Mouse (Mus musculus) erythroid progenitor cell, adult 5-6 weeks (primary cell): ENCODE data around the gene Ccdc177. TPM values are rescaled to one million over a fixed set of nuclear protein-coding genes. Genes with fewer than 3 reads are reported as not detected.
A peak's percentile ranks its signal among the peaks of the same experiment; 100 is the strongest.
"Not testable (repeated sequence)": the region's sequence is repeated elsewhere in the genome, so short reads cannot be mapped to it uniquely, and the experiment has no call there.

Source experiments
- ATAC-seq: replicated peaks from 2 replicates; pipeline ENCODE4 v1.8.0; 2016; ENCODE audit warnings: moderate number of reproducible peaks, mild to moderate bottlenecking, moderate TSS enrichment, inconsistent platforms; ENCODE audit not compliant: poor library complexity, low FRiP score, severe bottlenecking
- total RNA-seq, 2 experiments: library from RNA; stranded (forward) in 1 of 2; stranded (reverse) in 1 of 2; fragments of 150-400 nt in 1 of 2; fragments of 186-747, 209-891 nt in 1 of 2; gene quantifications; 2 replicates each; pipeline versions ENCODE4 v1.2.3 to v1.2.4; 2015 to 2017; ENCODE audit warnings: low replicate concordance in 2 of 2

Gene Ccdc177
- total RNA-seq (2015; ENCODE audit: low replicate concordance) (not detected in 2 replicates), total RNA-seq (2017; ENCODE audit: low replicate concordance) (not detected in 2 replicates)

- peak; percentile 77 for ATAC-seq
These were observed at the start of gene Ccdc177 for GRCm38 (mm10) chr12:80760396-80760801. Gene Ccdc177, minus strand, starts transcription at chr12:80760687.

- no peak for ATAC-seq
These were observed 49.5 kb upstream of the Ccdc177 start for GRCm38 (mm10) chr12:80810005-80810404.

GRCm38 (mm10) chr12:80807451-80808085 lies 47.1 kb upstream of the Ccdc177 start:
- ATAC-seq = no peak

- no peak; the same call in 1 of the 2 replicates for ATAC-seq
These were observed 44.5 kb upstream of the Ccdc177 start for GRCm38 (mm10) chr12:80804861-80805428.

- no peak for ATAC-seq
These were observed 43.4 kb upstream of the Ccdc177 start for GRCm38 (mm10) chr12:80803924-80804323.

DNA sequence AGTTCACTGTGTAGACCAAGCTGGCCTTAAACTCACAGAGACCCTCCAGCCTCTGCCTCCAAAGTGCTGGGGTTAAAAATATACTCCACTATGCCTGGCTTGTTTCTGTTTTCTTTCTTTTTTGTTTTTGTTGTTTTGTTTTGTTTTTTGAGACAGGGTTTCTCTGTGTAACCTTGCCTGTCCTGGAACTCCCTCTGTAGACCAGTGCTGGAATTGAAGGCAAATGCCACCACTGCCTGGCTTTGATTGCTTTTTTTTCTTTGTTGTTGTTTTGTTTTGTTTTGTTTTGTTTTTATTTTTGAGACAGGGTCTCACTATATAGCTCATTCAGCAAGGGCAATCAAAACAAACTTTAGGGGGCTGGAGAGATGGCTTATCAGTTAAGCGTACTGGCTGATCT lies 41.0 kb upstream of the Ccdc177 start:
- ATAC-seq = no peak

DNA sequence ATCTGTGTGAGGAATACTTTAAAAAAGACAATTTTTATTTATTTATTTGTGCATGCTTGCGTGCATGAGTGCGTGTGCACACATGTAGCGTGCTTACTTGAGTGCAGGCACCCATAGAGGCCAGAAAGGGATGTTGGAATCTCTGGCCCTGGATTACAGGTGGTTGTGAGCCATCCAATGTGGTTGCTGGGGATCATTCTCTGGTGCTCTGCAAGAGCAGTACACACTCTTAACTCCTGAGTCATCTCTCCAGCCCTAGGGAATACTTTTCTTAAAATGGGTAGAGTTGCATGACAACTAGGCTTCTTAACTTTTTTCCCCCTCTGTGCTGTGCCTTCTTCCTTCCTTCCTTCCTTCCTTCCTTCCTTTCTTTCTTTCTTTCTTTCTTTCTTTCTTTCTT lies 39.7 kb upstream of the Ccdc177 start:
- no peak for ATAC-seq

GRCm38 (mm10) chr12:80798271-80798670 lies 37.8 kb upstream of the Ccdc177 start:
- no peak for ATAC-seq

DNA sequence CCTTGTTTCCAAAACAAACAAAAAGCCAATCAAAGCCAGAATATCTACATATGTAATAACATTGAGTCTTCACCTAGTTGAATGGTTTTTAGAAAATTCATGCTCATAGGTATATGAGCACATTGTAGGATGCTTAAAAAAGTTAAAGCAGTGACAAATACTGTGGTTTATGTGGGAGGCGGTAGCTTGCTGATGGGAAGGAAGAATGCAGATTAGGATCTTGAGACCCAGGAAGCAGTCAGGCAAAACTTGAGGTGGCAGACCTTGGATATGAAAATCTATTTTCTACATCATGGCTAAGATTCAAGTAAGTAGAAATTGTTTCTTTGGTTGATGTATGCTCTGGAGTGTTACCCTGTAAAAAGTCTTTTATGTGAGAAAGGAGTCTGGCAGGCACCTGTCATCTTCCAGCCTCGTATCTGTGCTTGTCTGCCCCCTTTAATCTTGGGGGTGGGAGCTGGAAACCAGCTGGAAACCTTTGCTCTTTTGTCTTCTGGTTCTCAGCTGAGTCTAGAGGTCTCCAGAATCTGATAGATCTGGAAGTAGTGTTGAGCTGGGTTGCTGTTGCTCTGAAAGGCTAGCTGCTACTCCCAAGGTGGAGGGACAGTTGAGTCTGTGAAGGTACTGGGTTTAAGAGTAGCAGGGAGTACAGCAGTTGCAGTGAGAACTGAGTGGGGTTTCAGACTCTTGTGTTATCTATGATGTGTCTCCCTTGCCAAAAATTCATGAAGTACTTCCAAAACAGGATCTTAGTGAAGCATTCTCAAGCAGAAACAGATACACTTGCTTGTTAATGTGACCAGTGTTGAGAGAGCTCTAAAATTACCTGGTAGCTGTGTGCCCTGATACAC lies 34.7 kb upstream of the Ccdc177 start:
- no peak for ATAC-seq

DNA sequence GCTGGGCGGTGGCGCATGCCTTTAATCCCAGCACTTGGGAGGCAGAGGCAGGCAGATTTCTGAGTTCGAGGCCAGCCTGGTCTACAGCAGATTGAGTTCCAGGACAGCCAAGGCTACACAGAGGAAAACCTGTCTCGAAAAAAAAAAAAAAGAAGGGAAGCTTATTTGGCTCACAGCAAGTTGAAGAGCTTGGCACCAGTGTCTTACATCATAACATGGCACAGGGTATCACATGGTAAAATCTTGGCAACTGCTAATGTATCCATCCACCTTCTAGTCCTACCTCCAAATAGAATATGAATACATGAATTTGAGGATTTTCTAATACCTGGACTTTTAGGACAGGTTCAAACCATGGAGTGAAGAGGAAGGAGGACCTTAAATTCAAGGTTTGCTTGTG lies 34.0 kb upstream of the Ccdc177 start:
- ATAC-seq = no peak

- no peak for ATAC-seq
These were observed 33.0 kb upstream of the Ccdc177 start for GRCm38 (mm10) chr12:80793535-80793934.

- ATAC-seq = no peak
These were observed 32.4 kb upstream of the Ccdc177 start for GRCm38 (mm10) chr12:80792867-80793266.

- 0 out of 2 replicates have a peak, but pooled peaks have one; percentile 27 for ATAC-seq
These were observed 31.3 kb upstream of the Ccdc177 start for GRCm38 (mm10) chr12:80791571-80792444.

GRCm38 (mm10) chr12:80790700-80791570 lies 30.4 kb upstream of the Ccdc177 start:
- peak; percentile 46; the same call in 1 of the 2 replicates for ATAC-seq

- peak; percentile 96 for ATAC-seq
These were observed 29.6 kb upstream of the Ccdc177 start, which contains the start of gene Susd6 for GRCm38 (mm10) chr12:80789849-80790694. Gene Susd6, plus strand, starts transcription at chr12:80790510.

- ATAC-seq = not testable (repeated sequence)
These were observed 28.8 kb upstream of the Ccdc177 start for GRCm38 (mm10) chr12:80789276-80789675.

GRCm38 (mm10) chr12:80788188-80788587 lies 27.7 kb upstream of the Ccdc177 start:
- ATAC-seq = no peak

- no peak for ATAC-seq
These were observed 27.1 kb upstream of the Ccdc177 start for GRCm38 (mm10) chr12:80787604-80788003.
